Mouse (Mus musculus) embryonic fibroblast, embryonic 13.5 days (primary cell): ENCODE measurements around the gene Utp15. TPM values are rescaled to one million over a fixed set of nuclear protein-coding genes. Genes with fewer than 3 reads are reported as not detected.

ENCODE experiments used
- H3K27ac ChIP-seq: 2 replicates; pipeline ENCODE4 v1.5.1; 2012; ENCODE audit warnings: low read length, control low read depth, inconsistent platforms; ENCODE audit not compliant: insufficient read depth
- H3K4me1 ChIP-seq: 2 replicates; pipeline ENCODE4 v1.6.1; 2011; ENCODE audit warnings: low read length; ENCODE audit not compliant: control insufficient read depth, insufficient read depth
- H3K4me3 ChIP-seq: 2 replicates; pipeline ENCODE4 v1.5.1; 2011; ENCODE audit warnings: mild to moderate bottlenecking, control low read depth, low read length; ENCODE audit not compliant: insufficient read depth
- CTCF ChIP-seq: IDR thresholded peaks from 2 replicates; pipeline ENCODE4 v1.5.1; 2011; ENCODE audit warnings: mild to moderate bottlenecking, control low read depth, low read length, moderate library complexity, borderline replicate concordance; ENCODE audit not compliant: insufficient read depth
- POLR2A ChIP-seq: IDR thresholded peaks from 2 replicates; pipeline ENCODE4 v1.6.1; 2011; ENCODE audit warnings: low read depth, mild to moderate bottlenecking, control low read depth, low read length, moderate library complexity
- polyA plus RNA-seq: library from polyadenylated mRNA; stranded (reverse); fragments of >200 nt; gene quantifications from 2 replicates; pipeline ENCODE4 v1.2.4, GENCODE M21; 2011; ENCODE audit warnings: low read depth; ENCODE audit not compliant: missing spikeins, insufficient read length

The Utp15 gene
- polyA plus RNA-seq, 1 experiment: 18.8 TPM

DNA sequence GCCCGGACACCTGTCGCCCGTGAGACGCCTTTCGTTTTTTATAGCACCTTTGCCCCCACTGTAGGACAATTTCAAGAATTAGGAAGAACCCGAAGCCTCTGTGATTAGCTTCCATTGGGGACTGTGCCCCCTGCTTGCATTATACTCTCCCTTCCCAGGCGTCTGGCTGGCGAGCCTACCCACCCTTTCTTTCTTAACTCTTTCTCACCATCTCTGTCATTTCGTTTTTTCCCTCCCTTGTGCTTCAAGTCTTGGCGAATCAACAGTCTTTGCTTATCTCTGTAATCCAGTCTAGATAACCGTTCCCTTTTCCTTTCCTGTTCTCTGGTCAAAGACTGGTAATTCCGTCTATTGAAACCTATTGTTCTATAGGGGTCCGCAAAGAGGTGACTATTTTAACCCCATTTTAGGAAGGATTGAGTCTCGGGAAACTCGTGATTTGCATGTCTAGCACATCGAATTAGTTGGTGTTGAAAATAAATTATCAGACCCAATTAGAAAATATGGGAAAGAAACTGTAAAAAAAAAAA, 682 bp upstream of the Utp15 start:
- peak overlapping the region; percentile 87 for H3K4me3 ChIP-seq
- no peak for TF ChIP-seq CTCF
- TF ChIP-seq POLR2A: no peak
- peak overlapping the region; percentile 55 for H3K27ac ChIP-seq
- peaks cover 3% of the 10 kb centered on the region; the same call in 1 of the 2 replicates for H3K4me1 ChIP-seq

DNA sequence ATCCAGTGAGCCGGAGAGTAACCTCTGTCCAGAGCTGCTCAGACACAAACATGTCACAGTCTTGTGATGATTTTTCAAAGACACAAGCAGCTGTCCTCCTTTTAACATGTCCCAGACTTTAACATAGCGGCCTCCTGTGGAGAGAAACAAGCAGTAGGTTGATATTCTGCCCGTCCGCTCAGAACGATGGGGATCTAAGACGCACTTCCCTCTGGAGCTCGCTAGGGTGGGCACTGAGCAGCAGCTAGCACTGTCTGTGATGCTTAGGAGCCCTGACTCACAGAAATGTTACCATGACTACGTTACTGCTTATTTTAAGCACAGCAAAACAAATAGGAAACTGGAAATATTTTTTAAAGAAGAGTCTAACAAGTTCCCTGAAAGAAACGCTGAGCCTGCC, 7.9 kb downstream of the Utp15 start:
- no peak for TF ChIP-seq POLR2A
- no peak for TF ChIP-seq CTCF
- Histone ChIP-seq H3K4me1 (no peaks in the 10 kb centered on the region), H3K27ac (no peak overlapping the region), H3K4me3 (no peak overlapping the region)

DNA sequence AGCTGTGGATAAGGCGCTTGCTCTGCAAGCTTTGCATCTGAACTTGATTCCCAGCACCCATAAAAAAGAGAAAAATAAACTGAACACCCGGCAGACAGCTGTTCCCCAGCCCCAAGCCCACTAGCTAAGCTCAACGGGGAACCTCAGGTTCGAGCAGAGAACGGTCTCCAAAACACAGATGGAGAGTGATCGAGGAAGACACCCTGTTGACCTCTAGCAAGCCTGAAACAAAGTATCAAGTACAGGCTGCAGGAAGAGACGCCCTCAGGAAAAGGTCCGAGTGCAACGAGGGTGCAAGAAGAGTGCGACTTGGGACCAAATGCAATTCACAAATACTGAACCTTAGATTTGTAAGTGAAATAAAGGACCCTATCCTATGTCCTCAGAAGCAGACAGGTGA, 13.2 kb downstream of the Utp15 start:
- Histone ChIP-seq H3K27ac (no peak overlapping the region), H3K4me1 (no peaks in the 10 kb centered on the region), H3K4me3 (no peak overlapping the region)
- no peak for TF ChIP-seq CTCF
- no peak for TF ChIP-seq POLR2A

DNA sequence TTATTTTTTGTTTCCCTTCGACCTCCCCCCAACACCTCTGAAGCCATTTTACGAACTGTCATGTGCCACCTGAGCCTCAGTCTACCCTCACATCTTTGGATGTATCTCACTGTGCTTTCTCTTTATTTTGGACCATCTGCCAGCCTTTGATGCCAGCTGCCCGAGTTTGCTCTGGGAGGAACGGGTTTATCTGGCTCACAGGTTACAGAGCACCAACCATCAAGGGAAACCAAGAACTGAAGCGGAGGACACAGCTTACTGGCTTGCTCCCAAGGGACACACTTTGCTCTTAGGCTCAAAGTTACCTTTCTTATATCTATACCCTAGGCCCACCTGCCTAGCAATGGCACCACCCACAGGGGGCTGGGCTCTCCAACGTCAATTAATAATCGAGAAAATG, 17.5 kb downstream of the Utp15 start:
- no peak overlapping the region for H3K4me3 ChIP-seq
- TF ChIP-seq POLR2A (no peak), CTCF (no peak)
- H3K27ac ChIP-seq: no peak overlapping the region
- H3K4me1 ChIP-seq: no peaks in the 10 kb centered on the region

DNA sequence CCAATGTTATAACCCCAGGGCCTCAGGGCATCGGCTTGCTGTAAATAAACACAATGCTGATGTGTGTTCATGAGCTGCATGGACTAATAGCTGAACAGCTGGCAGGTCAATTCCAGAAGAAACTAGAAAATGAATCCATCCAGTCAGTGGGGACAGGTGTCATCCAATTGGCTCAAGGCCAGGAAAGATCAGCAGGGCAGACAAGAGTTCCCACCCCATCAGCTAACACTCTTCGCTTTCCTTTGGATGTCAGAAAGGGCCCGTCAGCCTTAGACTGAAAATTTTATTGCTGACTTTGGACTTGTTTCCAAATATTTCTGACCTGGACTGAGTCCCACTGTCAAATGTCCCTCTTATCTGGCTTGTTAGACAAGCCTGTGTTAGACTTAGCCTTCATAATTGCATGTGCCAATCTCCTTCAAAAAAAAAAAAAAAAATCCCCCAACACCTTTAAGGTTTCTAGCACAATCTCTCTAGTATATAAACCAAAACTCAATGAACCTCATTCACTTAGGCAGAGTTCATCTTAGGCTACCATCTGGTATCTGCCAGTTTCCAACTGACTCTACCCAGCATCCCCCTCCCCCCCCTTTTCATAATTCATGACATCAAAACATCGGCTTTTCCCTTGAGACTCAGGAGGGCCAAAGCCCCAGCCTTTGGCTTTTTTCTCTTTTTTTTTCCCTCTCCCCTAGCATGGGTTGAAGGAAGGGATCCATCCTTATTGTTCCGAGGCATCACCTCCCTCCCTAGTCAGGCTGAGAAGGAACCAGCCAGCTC, 18.1 kb downstream of the Utp15 start:
- H3K4me3 ChIP-seq: no peak overlapping the region
- H3K27ac ChIP-seq: no peak overlapping the region
- TF ChIP-seq POLR2A: no peak
- no peak for TF ChIP-seq CTCF
- H3K4me1 ChIP-seq: no peaks in the 10 kb centered on the region

DNA sequence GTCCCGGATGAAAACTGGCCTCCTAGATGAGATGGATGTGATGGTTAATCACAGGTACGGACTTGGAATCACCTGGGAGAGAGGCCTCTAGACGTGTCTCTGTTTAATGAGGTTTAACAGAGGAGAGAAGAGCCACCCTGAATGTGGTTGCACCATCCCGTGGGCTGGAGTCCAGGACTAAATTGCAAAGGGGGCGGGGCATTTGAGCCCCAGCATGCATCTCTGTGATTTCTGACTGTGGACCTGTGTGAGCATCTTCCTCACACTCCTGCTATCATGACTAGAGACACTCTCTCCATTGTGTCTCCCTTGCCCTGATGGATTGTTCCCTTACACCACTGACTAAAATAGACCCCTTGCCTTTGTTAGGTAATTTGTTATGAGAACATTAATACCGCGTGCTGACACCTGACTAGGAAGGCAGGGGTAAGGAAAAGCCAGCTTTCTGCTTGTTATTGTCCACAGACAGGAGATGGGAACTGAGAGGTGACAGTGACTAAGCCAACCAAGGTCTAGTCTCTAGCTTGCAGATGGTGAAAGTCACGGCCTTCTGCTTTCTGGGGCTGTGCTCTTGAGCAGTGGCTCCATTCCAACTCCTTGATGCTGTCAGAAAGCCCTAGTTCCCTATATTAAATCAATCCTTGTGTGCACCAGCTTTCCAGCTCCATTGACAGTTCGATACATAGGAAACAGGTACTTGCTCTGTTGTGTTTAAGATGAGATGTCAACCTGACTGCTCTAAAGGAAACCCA, 21.1 kb downstream of the Utp15 start:
- no peaks in the 10 kb centered on the region for H3K4me1 ChIP-seq
- no peak overlapping the region for H3K27ac ChIP-seq
- no peak overlapping the region for H3K4me3 ChIP-seq
- TF ChIP-seq CTCF: no peak
- no peak for TF ChIP-seq POLR2A

DNA sequence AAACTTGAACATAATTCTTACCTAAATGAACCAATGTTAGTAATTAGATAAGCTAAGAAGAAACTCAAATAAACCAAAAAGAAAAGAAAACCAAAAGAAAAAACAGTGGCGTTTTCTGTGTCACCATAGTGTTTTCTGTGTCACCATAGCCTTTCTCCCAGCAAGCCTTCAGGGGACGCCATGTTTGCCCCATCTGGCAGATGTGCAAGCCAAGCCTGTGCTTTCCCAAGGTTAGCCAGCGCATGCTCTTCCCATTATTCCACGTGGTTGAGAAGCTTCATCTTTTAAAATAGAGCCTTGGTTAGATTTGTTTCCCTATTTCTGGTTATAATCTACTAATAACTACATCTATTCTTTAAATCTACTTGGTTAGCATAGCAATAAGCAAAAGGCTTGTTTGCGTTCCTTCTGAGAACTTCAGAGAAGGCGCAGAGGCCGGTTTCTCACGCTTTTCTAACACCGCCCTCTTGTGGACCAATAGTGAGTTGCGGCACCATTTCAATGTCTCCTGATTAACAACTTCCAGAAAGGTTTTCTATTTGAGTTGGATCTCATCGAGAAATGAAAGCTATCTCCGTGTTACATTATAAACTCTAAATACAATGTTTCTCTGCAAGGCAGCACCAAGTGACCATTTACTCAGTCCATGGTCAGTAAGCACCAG, 22.7 kb downstream of the Utp15 start:
- no peaks in the 10 kb centered on the region for H3K4me1 ChIP-seq
- H3K27ac ChIP-seq: no peak overlapping the region
- TF ChIP-seq CTCF: 0 out of 2 replicates have a peak, but pooled peaks have one; percentile 33
- no peak for TF ChIP-seq POLR2A
- H3K4me3 ChIP-seq: no peak overlapping the region

DNA sequence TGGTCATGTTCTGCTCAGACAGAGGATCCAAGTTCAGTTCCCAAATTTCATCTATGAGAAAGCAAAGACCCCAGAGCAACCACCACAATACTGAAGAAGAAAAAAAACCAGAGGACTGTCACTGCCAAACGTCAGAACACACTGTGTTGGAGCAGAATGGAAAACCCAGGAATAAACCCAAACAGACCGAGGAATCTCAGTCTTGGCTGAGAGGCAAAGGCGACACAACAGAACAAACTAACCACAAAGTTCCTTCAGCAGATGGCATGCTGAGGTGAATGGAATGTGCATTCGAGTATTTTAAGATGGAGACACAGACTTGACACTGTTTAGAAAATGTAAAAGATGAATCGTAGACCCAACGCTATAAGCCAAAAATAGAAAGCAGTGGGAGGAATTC, 27.4 kb downstream of the Utp15 start:
- no peak overlapping the region for H3K27ac ChIP-seq
- no peaks in the 10 kb centered on the region for H3K4me1 ChIP-seq
- no peak for TF ChIP-seq CTCF
- no peak for TF ChIP-seq POLR2A
- H3K4me3 ChIP-seq: no peak overlapping the region

DNA sequence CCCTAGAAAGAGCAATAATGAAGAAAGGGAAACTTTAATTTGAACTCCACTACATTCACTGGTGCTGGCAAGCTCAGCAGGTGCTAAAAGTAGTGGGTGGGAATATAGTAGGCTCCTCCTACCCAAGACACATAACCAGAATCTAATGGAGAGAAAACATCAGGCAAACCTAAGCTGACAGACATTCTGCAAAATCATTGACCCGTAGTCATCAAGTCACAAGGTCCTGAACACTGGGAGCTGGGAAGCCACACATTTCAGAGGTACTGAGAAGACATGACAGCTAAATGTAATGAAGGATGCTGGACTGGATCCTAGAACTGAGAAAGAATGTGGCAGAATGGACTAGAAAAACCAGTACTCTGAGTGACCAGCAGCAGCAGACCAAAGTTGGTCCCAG, 32.3 kb downstream of the Utp15 start:
- H3K4me1 ChIP-seq: no peaks in the 10 kb centered on the region
- TF ChIP-seq CTCF: no peak
- TF ChIP-seq POLR2A: no peak
- H3K4me3 ChIP-seq: no peak overlapping the region
- H3K27ac ChIP-seq: no peak overlapping the region

DNA sequence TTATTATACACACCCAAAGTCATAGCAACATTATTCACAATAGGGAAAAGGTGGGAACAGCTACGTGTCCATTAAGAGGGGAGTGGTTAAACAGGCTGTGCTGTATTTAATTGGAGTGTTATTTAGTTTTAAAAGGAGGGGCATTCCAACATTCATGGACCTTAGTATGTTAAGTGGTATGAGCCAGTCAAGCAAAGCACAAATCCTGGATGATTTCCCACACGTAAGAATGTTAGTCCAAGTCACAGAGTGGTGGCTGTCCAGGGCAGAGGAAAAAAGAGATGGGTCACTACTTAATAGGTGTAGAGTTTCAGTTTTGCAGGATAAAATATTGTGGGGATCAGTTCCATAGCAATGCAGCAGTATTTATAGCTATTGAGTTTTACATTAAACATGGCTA, 36.6 kb downstream of the Utp15 start:
- Histone ChIP-seq H3K4me1 (no peaks in the 10 kb centered on the region), H3K4me3 (no peak overlapping the region), H3K27ac (no peak overlapping the region)
- no peak for TF ChIP-seq POLR2A
